Mouse (Mus musculus) testis, adult 2 months (tissue): ENCODE measurements around the gene Olfr223.

Experiments
- CTCF ChIP-seq: fragments of 200-500 bp; IDR thresholded peaks from 2 replicates; pipeline ENCODE4 v1.5.1; 2012; ENCODE audit warnings: low read depth, mild to moderate bottlenecking, inconsistent platforms, low read length, moderate library complexity; ENCODE audit not compliant: control insufficient read depth, insufficient read depth, insufficient replicate concordance
- POLR2A ChIP-seq: fragments of 200-500 bp; IDR thresholded peaks from 2 replicates; pipeline ENCODE4 v1.6.1; 2012; ENCODE audit warnings: low read depth, mild to moderate bottlenecking, inconsistent platforms, low read length, moderate library complexity; ENCODE audit not compliant: control insufficient read depth

DNA sequence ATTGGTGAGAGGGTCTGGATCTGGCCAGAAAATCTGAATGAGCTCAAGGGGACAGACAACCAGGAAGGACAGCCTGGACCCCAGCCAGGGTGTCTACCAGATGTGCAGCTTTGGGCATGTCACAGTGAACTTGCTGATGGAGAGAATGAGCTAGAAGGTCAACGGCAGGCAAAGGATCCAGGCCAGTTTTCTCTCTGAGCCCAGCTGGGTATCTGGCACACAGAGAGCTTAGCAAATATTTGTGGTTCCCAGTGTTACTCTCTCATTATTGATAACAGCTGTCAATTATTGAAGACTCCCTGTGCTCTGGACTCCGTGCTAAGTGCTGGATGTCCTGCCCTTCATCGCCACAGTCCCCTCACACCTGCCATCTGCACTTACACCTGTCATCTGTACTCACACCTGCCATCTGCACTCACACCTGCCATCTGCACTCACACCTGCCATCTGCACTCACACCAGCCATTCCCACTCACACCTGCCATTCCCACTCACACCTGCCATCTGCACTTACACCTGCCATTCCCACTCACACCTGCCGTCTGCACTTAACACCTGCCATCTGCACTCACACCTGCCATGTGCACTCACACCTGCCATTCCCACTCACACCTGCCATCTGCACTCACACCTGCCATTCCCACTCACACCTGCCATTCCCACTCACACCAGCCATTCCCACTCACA lies 47.0 kb upstream of the Olfr223 start:
- TF ChIP-seq POLR2A (no peak), CTCF (no peak)
